Mouse (Mus musculus) skeletal muscle tissue, adult 2 months (tissue): ENCODE results near the gene Sema4b.
A peak's percentile ranks its signal among the peaks of the same experiment; 100 is the strongest.

Experiments used
- DNase-seq: peaks from one replicate; pipeline ENCODE4 v3.0.0-alpha.2; 2012; ENCODE audit warnings: low read depth, low spot score

Gene Sema4b

GRCm38 (mm10) chr7:80216566-80216965, 29.9 kb downstream of the Sema4b start:
- peak; percentile 90 for DNase-seq

- no peak for DNase-seq
These were observed 32.0 kb downstream of the Sema4b start for GRCm38 (mm10) chr7:80218666-80219065.

- DNase-seq = no peak
These were observed 33.7 kb downstream of the Sema4b start for GRCm38 (mm10) chr7:80220237-80220797.

- no peak for DNase-seq
These were observed 34.6 kb downstream of the Sema4b start for GRCm38 (mm10) chr7:80221179-80221750.

- DNase-seq = no peak
These were observed 40.4 kb downstream of the Sema4b start for GRCm38 (mm10) chr7:80227065-80227464.

- no peak for DNase-seq
These were observed 43.6 kb downstream of the Sema4b start for GRCm38 (mm10) chr7:80230196-80230595.

- no peak for DNase-seq
These were observed 45.4 kb downstream of the Sema4b start for GRCm38 (mm10) chr7:80231971-80232488.

- peak; percentile 95 for DNase-seq
These were observed 45.9 kb downstream of the Sema4b start, which contains the start of the genes Cib1 and Gdpgp1 for GRCm38 (mm10) chr7:80232489-80233029. Cib1 (minus strand) TSS chr7:80232813. Gdpgp1 (plus strand) TSS chr7:80232865.

GRCm38 (mm10) chr7:80233799-80234198, 47.2 kb downstream of the Sema4b start:
- DNase-seq = no peak

- DNase-seq = no peak
These were observed 51.9 kb downstream of the Sema4b start for GRCm38 (mm10) chr7:80238542-80238941.

GRCm38 (mm10) chr7:80241661-80242060, 55.0 kb downstream of the Sema4b start:
- DNase-seq = no peak

GRCm38 (mm10) chr7:80244851-80245250, 58.2 kb downstream of the Sema4b start:
- DNase-seq = no peak

- peak; percentile 96 for DNase-seq
These were observed 59.6 kb downstream of the Sema4b start, which contains the start of gene Ttll13 for GRCm38 (mm10) chr7:80246148-80246721. Ttll13 (plus strand) TSS chr7:80246376.

GRCm38 (mm10) chr7:80246859-80247258, 60.2 kb downstream of the Sema4b start:
- no peak for DNase-seq

GRCm38 (mm10) chr7:80252437-80252836, 65.8 kb downstream of the Sema4b start:
- DNase-seq = no peak

GRCm38 (mm10) chr7:80252886-80253285, 66.2 kb downstream of the Sema4b start:
- DNase-seq = no peak

GRCm38 (mm10) chr7:80255981-80256380, 69.3 kb downstream of the Sema4b start:
- no peak for DNase-seq

- DNase-seq = no peak
These were observed 71.1 kb downstream of the Sema4b start for GRCm38 (mm10) chr7:80257706-80258105.

- DNase-seq = peak; percentile 73
These were observed 74.2 kb downstream of the Sema4b start, which contains the start of gene Ngrn for GRCm38 (mm10) chr7:80260625-80261371. Ngrn (plus strand) TSS chr7:80261215.

GRCm38 (mm10) chr7:80261372-80261990, 74.8 kb downstream of the Sema4b start:
- no peak for DNase-seq

- DNase-seq = no peak
These were observed 78.0 kb downstream of the Sema4b start for GRCm38 (mm10) chr7:80264606-80265005.
